Mouse (Mus musculus): ENCODE results near the gene Iqschfp. TPM values are rescaled to one million over a fixed set of nuclear protein-coding genes. Genes with fewer than 3 reads are reported as not detected.

Gene Iqschfp
- polyA plus RNA-seq, 1 experiment from 2014 or later: 0.38 TPM

DNA sequence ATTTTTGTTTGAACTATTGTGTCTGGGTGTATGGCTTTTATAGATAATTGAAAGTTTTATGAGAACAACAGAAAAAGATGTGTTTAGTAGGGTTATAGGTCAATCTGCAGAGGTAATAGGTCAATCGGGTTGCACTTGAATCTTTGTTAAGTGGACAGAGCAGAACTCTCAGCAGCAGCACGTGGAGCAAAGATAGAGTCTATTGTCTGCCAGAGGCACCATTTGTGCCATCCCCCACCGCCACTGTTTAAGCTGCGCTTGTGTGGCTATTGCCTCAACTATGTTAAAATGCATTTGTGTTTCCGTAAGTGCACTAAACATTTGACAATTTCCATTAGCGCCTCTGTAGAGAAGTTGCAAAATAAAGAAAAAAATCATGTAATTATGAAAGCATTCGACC, 508.1 kb downstream of the Iqschfp start:
- DNase-seq (ENCODE audit: extremely low spot score, low spot score): no peak
- WGBS: 73% methylated on average over 7 of the region's 7 CpGs
- Histone ChIP-seq H3K4me3 (no peak overlapping the region), H3K27ac (no peak overlapping the region), H3K27me3 (ENCODE audit: poor library complexity, severe bottlenecking) (no peaks in the 10 kb centered on the region), H3K4me1 (no peaks in the 10 kb centered on the region), H3K36me3 (replicated peaks) (no peaks in the 10 kb centered on the region), H3K9me3 (no peaks in the 10 kb centered on the region)

DNA sequence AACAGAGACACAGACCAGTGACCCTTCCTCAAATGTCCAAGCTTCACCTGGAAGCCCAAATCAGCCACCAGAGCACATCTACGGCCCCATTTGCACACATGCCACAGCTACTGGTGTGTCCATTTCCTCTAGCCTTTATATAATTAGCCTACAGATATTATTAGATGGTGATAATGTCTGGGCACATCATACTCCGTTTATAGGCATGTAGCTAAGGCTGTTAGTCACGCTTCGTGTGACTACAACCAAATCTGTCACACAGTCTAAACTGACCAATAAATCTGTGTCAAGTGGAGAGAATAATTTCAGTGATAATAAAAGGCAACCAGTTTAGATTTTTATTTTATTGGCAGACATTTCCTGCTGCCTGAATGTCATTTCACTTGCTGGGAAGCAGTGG, 511.3 kb downstream of the Iqschfp start:
- H3K4me3 ChIP-seq: no peak overlapping the region
- no peak overlapping the region for H3K27ac ChIP-seq
- H3K27me3 ChIP-seq (ENCODE audit: poor library complexity, severe bottlenecking): no peaks in the 10 kb centered on the region
- peaks cover 8% of the 10 kb centered on the region; the same call in 1 of the 2 replicates for H3K4me1 ChIP-seq
- H3K9me3 ChIP-seq: no peaks in the 10 kb centered on the region
- DNase-seq (ENCODE audit: extremely low spot score, low spot score): no peak
- 91% methylated on average over 4 of the region's 4 CpGs for WGBS
- H3K36me3 ChIP-seq (replicated peaks): no peaks in the 10 kb centered on the region

GRCm38 (mm10) chr3:68403783-68404217, 511.8 kb downstream of the Iqschfp start:
- 82% methylated on average over 2 of the region's 2 CpGs for WGBS
- no peaks in the 10 kb centered on the region for H3K9me3 ChIP-seq
- no peak overlapping the region for H3K27ac ChIP-seq
- DNase-seq (ENCODE audit: extremely low spot score, low spot score): no peak
- no peaks in the 10 kb centered on the region for H3K27me3 ChIP-seq (ENCODE audit: poor library complexity, severe bottlenecking)
- no peaks in the 10 kb centered on the region for H3K36me3 ChIP-seq (replicated peaks)
- H3K4me3 ChIP-seq: no peak overlapping the region
- H3K4me1 ChIP-seq: peaks cover 9% of the 10 kb centered on the region; the same call in 1 of the 2 replicates

DNA sequence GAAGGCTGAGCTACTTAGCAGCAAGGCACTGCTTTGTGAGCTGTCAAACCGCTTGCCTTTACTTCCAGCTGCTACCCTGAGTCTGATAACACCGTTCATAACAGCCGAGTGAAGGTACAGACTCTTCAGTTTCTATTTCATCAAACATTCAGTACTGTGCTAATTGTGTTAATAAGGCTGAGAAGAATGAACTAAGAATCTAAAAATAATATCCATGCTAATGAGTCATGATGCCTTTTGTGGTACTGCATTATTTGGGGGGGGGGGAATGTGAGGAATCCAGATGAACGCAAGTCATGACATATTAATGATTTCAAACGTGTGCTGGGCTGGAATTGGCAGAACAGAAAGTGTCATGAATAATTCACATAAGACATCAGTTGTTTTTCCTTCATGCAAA, 513.7 kb downstream of the Iqschfp start:
- 88% methylated on average over 5 of the region's 5 CpGs for WGBS
- H3K27me3 ChIP-seq (ENCODE audit: poor library complexity, severe bottlenecking): no peaks in the 10 kb centered on the region
- H3K27ac ChIP-seq: no peak overlapping the region
- H3K4me1 ChIP-seq: peaks cover 9% of the 10 kb centered on the region; the same call in 1 of the 2 replicates
- DNase-seq (ENCODE audit: extremely low spot score, low spot score): no peak
- no peaks in the 10 kb centered on the region for H3K9me3 ChIP-seq
- H3K4me3 ChIP-seq: no peak overlapping the region
- H3K36me3 ChIP-seq (replicated peaks): no peaks in the 10 kb centered on the region

- no peaks in the 10 kb centered on the region for H3K27me3 ChIP-seq (ENCODE audit: poor library complexity, severe bottlenecking)
- H3K27ac ChIP-seq: no peak overlapping the region
- H3K9me3 ChIP-seq: no peaks in the 10 kb centered on the region
- no peaks in the 10 kb centered on the region for H3K36me3 ChIP-seq (replicated peaks)
- DNase-seq (ENCODE audit: extremely low spot score, low spot score): no peak
- 90% methylated on average over 3 of the region's 3 CpGs for WGBS
- H3K4me1 ChIP-seq: peaks cover 9% of the 10 kb centered on the region; the same call in 1 of the 2 replicates
- H3K4me3 ChIP-seq: no peak overlapping the region
Observed at GRCm38 (mm10) chr3:68412262-68412661, 520.2 kb downstream of the Iqschfp start.

GRCm38 (mm10) chr3:68419792-68420191, 527.8 kb downstream of the Iqschfp start:
- peaks cover under 1% of the 10 kb centered on the region; the same call in 1 of the 2 replicates for H3K4me1 ChIP-seq
- 89% methylated on average over 4 of the region's 4 CpGs for WGBS

GRCm38 (mm10) chr3:68420927-68421326, 528.9 kb downstream of the Iqschfp start:
- WGBS: 94% methylated on average over 2 of the region's 2 CpGs
- no peaks in the 10 kb centered on the region for H3K9me3 ChIP-seq
- H3K36me3 ChIP-seq (replicated peaks): no peaks in the 10 kb centered on the region

More at GRCm38 (mm10) chr3:68419792-68420191, 527.8 kb downstream of the Iqschfp start:
- no peak overlapping the region for H3K4me3 ChIP-seq
- no peaks in the 10 kb centered on the region for H3K36me3 ChIP-seq (replicated peaks)
- no peaks in the 10 kb centered on the region for H3K27me3 ChIP-seq (ENCODE audit: poor library complexity, severe bottlenecking)
- H3K9me3 ChIP-seq: no peaks in the 10 kb centered on the region
- H3K27ac ChIP-seq: no peak overlapping the region
- no peak for DNase-seq (ENCODE audit: extremely low spot score, low spot score)

DNA sequence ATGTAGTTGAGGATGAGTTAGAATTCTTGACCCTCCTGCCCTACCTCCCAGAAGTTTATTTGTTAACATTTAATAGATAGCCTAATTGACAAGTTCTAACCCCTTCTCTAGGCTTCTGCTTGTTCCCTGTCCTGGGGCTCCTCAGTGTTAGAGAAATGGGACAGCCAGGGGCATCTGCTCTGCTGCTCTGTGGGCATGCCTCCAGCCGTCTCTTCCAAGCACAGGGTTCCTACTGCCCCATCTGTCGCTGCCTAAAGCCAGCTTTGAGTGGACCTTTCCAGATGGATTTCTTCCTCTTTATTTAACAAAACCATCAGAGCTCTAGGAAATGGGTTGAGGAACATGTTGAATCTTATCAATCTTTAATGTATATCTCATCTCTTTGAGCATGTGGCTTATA, 529.8 kb downstream of the Iqschfp start:
- no peak for DNase-seq (ENCODE audit: extremely low spot score, low spot score)
- no peak overlapping the region for H3K27ac ChIP-seq
- 91% methylated on average over 2 of the region's 2 CpGs for WGBS

More at GRCm38 (mm10) chr3:68420927-68421326, 528.9 kb downstream of the Iqschfp start:
- Histone ChIP-seq H3K4me1 (peaks cover 5% of the 10 kb centered on the region; the same call in 1 of the 2 replicates), H3K4me3 (no peak overlapping the region), H3K27me3 (ENCODE audit: poor library complexity, severe bottlenecking) (no peaks in the 10 kb centered on the region), H3K27ac (no peak overlapping the region)
- DNase-seq (ENCODE audit: extremely low spot score, low spot score): no peak

GRCm38 (mm10) chr3:68428081-68428480, 536.0 kb downstream of the Iqschfp start:
- H3K4me1 ChIP-seq: peaks cover 5% of the 10 kb centered on the region; the same call in 1 of the 2 replicates
- DNase-seq (ENCODE audit: extremely low spot score, low spot score): no peak
- WGBS: 85% methylated on average over 5 of the region's 5 CpGs

More for the DNA sequence above, 529.8 kb downstream of the Iqschfp start:
- no peaks in the 10 kb centered on the region for H3K9me3 ChIP-seq
- H3K4me1 ChIP-seq: peaks cover 5% of the 10 kb centered on the region; the same call in 1 of the 2 replicates
- H3K27me3 ChIP-seq (ENCODE audit: poor library complexity, severe bottlenecking): no peaks in the 10 kb centered on the region
- no peak overlapping the region for H3K4me3 ChIP-seq
- H3K36me3 ChIP-seq (replicated peaks): no peaks in the 10 kb centered on the region

DNA sequence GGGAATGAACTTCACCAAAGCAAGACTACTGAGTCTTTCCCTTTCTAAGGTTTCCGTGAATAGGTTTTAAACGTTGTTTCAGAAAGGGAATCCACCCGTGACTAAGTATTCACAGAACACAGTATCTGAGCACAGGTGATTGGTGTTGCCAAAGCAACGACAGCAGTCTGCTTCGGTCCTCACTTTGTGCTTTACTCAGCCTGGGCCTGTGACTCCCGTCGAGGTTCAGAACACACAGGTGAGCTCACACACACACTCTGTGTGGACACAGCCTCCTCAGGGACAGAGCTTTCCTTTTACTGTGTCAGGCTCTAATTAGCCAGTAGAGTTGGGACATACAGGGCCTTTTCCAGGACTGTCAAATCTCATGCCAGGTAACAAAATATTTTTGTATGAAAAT, 542.4 kb downstream of the Iqschfp start:
- peaks cover 16% of the 10 kb centered on the region for H3K4me1 ChIP-seq
- 44% methylated on average over 7 of the region's 7 CpGs for WGBS

More at GRCm38 (mm10) chr3:68428081-68428480, 536.0 kb downstream of the Iqschfp start:
- Histone ChIP-seq H3K27me3 (ENCODE audit: poor library complexity, severe bottlenecking) (peaks cover 11% of the 10 kb centered on the region; the same call in 1 of the 2 replicates), H3K9me3 (no peaks in the 10 kb centered on the region), H3K36me3 (replicated peaks) (no peaks in the 10 kb centered on the region), H3K27ac (no peak overlapping the region), H3K4me3 (no peak overlapping the region)

DNA sequence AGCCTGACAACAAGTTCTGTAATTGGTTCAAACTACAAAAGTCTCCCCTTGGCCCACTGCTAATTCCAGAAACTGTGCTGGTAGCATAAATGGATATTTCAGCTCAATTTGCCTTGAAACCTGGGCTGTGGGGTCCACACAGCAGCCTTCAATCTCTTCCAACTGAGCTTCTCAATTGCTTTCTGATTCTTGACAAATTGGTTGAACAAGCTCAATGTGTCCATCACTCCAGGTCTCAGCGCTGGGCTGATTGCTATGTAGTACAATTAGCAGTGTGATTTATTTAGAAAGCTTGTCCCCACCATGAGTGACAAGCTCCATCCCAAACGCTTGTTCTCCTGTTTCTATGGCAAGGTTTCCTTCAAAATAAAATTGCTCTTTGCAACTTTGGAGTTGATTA, 542.9 kb downstream of the Iqschfp start:
- H3K4me1 ChIP-seq: peaks cover 16% of the 10 kb centered on the region
- H3K9me3 ChIP-seq: no peaks in the 10 kb centered on the region
- H3K27ac ChIP-seq: no peak overlapping the region
- no peaks in the 10 kb centered on the region for H3K36me3 ChIP-seq (replicated peaks)
- H3K4me3 ChIP-seq: no peak overlapping the region
- WGBS: 65% methylated on average over 2 of the region's 2 CpGs
- peaks cover 24% of the 10 kb centered on the region for H3K27me3 ChIP-seq (ENCODE audit: poor library complexity, severe bottlenecking)
- no peak for DNase-seq (ENCODE audit: extremely low spot score, low spot score)

More for the DNA sequence above, 542.4 kb downstream of the Iqschfp start:
- Histone ChIP-seq H3K27ac (no peak overlapping the region), H3K27me3 (ENCODE audit: poor library complexity, severe bottlenecking) (peaks cover 24% of the 10 kb centered on the region), H3K4me3 (no peak overlapping the region), H3K36me3 (replicated peaks) (no peaks in the 10 kb centered on the region), H3K9me3 (no peaks in the 10 kb centered on the region)
- no peak for DNase-seq (ENCODE audit: extremely low spot score, low spot score)

DNA sequence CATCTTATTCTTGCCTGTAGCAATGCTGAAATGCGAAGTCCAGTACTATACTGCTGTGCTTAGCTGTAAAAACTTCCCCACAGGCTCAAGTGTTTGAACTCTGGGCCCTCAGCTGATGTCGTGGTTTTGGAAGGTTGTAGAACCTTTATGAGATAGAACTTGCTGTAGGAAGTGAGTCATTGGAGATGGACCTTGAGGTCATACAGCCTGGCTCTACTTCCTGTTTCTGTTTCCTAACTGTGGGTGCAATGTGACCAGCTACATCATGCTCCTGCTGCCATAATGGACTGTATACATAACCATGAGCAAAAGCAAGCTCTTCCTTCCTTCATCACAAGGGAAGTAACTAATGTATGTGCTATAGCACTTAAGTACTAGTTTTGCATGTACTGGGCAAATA, 556.4 kb downstream of the Iqschfp start:
- WGBS: 81% methylated on average over 2 of the region's 2 CpGs
- Histone ChIP-seq H3K27me3 (ENCODE audit: poor library complexity, severe bottlenecking) (no peaks in the 10 kb centered on the region), H3K4me3 (no peak overlapping the region), H3K27ac (no peak overlapping the region), H3K36me3 (replicated peaks) (no peaks in the 10 kb centered on the region), H3K9me3 (no peaks in the 10 kb centered on the region), H3K4me1 (peaks cover 11% of the 10 kb centered on the region)
- no peak for DNase-seq (ENCODE audit: extremely low spot score, low spot score)

GRCm38 (mm10) chr3:68451634-68452033, 559.6 kb downstream of the Iqschfp start:
- Histone ChIP-seq H3K9me3 (no peaks in the 10 kb centered on the region), H3K4me1 (peaks cover 14% of the 10 kb centered on the region), H3K27me3 (ENCODE audit: poor library complexity, severe bottlenecking) (no peaks in the 10 kb centered on the region), H3K4me3 (no peak overlapping the region), H3K27ac (no peak overlapping the region), H3K36me3 (replicated peaks) (no peaks in the 10 kb centered on the region)
- DNase-seq (ENCODE audit: extremely low spot score, low spot score): no peak
- WGBS: 92% methylated on average over 1 of the region's 1 CpGs

All from forebrain, embryonic 10.5 days (tissue).